Mouse (Mus musculus) embryonic fibroblast, embryonic 13.5 days (primary cell): ENCODE data around the gene Pik3r5.

Source experiments
- CTCF ChIP-seq: IDR thresholded peaks from 2 replicates; pipeline ENCODE4 v1.5.1; 2011; ENCODE audit warnings: mild to moderate bottlenecking, control low read depth, low read length, moderate library complexity, borderline replicate concordance; ENCODE audit not compliant: insufficient read depth
- POLR2A ChIP-seq: IDR thresholded peaks from 2 replicates; pipeline ENCODE4 v1.6.1; 2011; ENCODE audit warnings: low read depth, mild to moderate bottlenecking, control low read depth, low read length, moderate library complexity

DNA sequence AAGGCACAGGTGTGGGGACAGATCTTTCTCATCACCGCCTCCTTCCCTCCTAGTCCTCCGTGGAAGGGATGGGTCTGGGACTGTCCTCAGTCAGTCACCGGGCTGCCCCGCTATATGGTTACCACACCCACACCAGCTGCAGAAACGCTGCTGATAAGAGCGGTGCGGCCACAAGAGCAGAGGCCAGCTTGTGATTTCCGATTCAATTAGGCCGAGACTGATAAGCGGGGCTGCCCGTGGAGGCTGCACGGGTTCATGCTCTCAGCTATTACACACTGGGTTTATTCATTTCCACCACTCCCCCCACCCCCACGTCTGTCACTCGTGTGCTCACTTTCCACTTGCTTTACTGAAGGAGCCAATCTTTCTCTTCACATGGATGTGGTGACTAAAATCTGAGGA is 69.0 kb downstream of the Pik3r5 start:
- TF ChIP-seq POLR2A = no peak
- no peak for TF ChIP-seq CTCF
